Mouse (Mus musculus) spleen, adult 10 weeks (tissue): ENCODE results near the gene Mansc4. TPM values are rescaled to one million over a fixed set of nuclear protein-coding genes. Genes with fewer than 3 reads are reported as not detected.

Source experiments
- polyA plus RNA-seq: library from polyadenylated mRNA; stranded (reverse); fragments of 350-450 nt; fragmentation: Illumina TruSeq; extraction: RNeasy Lipid Tissue Mini Kit (QIAGEN cat#74804); gene quantifications from one replicate; pipeline ENCODE4 v1.2.3, GENCODE M21; 2015; ENCODE audit warnings: low replicate concordance; ENCODE audit not compliant: insufficient read depth

Gene Mansc4
- polyA plus RNA-seq = 0.36 TPM

GRCm38 (mm10) chr6:147086594-147087225 is at the start of gene Mansc4:
Gene Mansc4, minus strand, starts transcription at chr6:147087032.

GRCm38 (mm10) chr6:147091136-147092120 is 4.6 kb upstream of the Mansc4 start, which contains the start of gene Klhl42:
Gene Klhl42, plus strand, starts transcription at chr6:147091379.

GRCm38 (mm10) chr6:147042291-147043290 is 44.2 kb downstream of the Mansc4 start, which contains the start of gene Mrps35:
Gene Mrps35, plus strand, starts transcription at chr6:147042764.

GRCm38 (mm10) chr6:147032303-147032925 is 54.4 kb downstream of the Mansc4 start, which contains the start of gene Rep15:
Gene Rep15, plus strand, starts transcription at chr6:147032584.

Other genes with a start within 250 kb of the Mansc4 start
- gene Smco2, start 236.9 kb downstream of the Mansc4 start, polyA plus RNA-seq = not detected
- 36.4 TPM for gene Ppfibp1, start 198.5 kb downstream of the Mansc4 start, polyA plus RNA-seq
- not detected for gene 1700034J05Rik, start 132.6 kb downstream of the Mansc4 start, polyA plus RNA-seq
- gene Rep15, start 54.4 kb downstream of the Mansc4 start, polyA plus RNA-seq = 0.37 TPM
- 42.5 TPM for gene Mrps35, start 44.3 kb downstream of the Mansc4 start, polyA plus RNA-seq
- gene Klhl42, start 4.3 kb upstream of the Mansc4 start, polyA plus RNA-seq = 20.3 TPM
- gene Pthlh, start 177.2 kb upstream of the Mansc4 start, polyA plus RNA-seq = 1.7 TPM